Mouse (Mus musculus): ENCODE data around the gene Abcc9. TPM values are rescaled to one million over a fixed set of nuclear protein-coding genes. Genes with fewer than 3 reads are reported as not detected.

Abcc9 gene
- total and polyA plus RNA-seq, 3 experiments, result not detected

DNA sequence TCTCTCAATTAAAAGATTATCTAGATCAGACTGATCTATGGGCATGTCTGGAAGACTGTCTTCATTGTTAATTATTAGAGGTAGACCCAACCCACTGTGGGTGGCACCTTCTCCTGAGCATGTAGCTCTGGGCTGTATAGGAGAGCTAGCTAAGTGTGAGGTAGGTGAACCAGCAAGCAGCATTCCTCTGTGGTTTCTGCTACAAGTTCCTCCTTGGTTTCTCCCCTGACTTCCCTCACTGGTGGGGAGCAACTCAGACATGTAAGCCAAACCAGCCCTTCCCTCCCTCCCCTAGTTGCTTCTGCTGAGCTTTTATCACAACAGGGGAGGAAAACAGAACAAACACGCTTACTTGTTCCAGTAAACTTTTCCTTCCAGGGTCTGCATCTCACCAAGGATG lies 49.9 kb downstream of the Abcc9 start:
- no peaks in the 10 kb centered on the region for H3K36me3 ChIP-seq (replicated peaks in 1 of 2; ENCODE audit: control insufficient read depth in 1 of 2, insufficient read depth in 1 of 2, low read length in 1 of 2)
- in situ Hi-C loops (cut with MboI; ENCODE audit: low pct_ligation_motif_present, low pct_unique_long_range_greater_than_20kb, low sequenced_read_pairs) (no loop called here), dilution Hi-C loops (cut with MboI; ENCODE audit: extremely low pct_ligation_motif_present, extremely low pct_unique_long_range_greater_than_20kb, low sequenced_read_pairs) (no loop called here)
- H3K4me2 ChIP-seq (ENCODE audit: insufficient read depth, low read depth, poor library complexity, severe bottlenecking), result no peak overlapping the region
- H3K9me3 ChIP-seq (replicated peaks; ENCODE audit: low read length), result no peaks in the 10 kb centered on the region
- no peak overlapping the region for H3K27ac ChIP-seq (ENCODE audit: insufficient read depth, low read depth)
- no peaks in the 10 kb centered on the region for H3K79me2 ChIP-seq (replicated peaks; ENCODE audit: control insufficient read depth, extremely low read depth, insufficient read depth, poor library complexity, severe bottlenecking)
- DNase-seq (ENCODE audit: extremely low read depth), result no peak
- H3K4me1 ChIP-seq (ENCODE audit: control insufficient read depth in 1 of 2, insufficient read depth in 2 of 2), result no peaks in the 10 kb centered on the region
- TF ChIP-seq KAT2A (IDR thresholded peaks at IDR 0.05; ENCODE audit: insufficient replicate concordance, low read length) (no peak), ETS1 (conservative IDR thresholded peaks at IDR 0.05; ENCODE audit: low read depth, low read length) (no peak), POLR2A (IDR thresholded peaks at IDR 0.05; ENCODE audit: low read depth, low read length) (no peak), NELFE (IDR thresholded peaks at IDR 0.05; ENCODE audit: low read depth, low read length) (no peak), JUND (conservative IDR thresholded peaks at IDR 0.05; ENCODE audit: low read depth, low read length) (no peak)
- peaks cover 4% of the 10 kb centered on the region for H3K27me3 ChIP-seq (replicated peaks)
- H3K4me3 ChIP-seq (replicated peaks in 1 of 3; ENCODE audit: low read depth in 2 of 3, low read length in 2 of 3, poor library complexity in 1 of 3), result no peak overlapping the region
- no peak overlapping the region for H3K9ac ChIP-seq (ENCODE audit: insufficient read depth, low read depth)

DNA sequence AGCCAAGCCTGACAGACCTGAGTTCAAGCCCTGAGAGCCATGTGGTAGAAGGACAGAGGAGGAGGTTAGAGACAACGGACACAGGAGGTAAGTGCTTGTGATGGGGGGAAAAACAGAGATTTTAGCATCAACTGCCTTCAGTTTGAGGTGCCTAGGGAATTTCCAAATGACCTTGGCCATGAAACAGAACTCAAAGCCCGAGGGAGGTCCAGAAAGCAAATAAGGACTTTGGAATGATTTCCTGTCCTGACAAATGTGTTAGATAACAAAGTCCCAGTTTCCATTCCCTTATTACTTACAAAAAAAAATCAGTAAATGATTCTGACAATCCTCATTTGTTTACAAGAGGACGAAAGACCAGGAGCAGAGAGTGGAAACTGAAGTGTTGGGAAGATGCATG lies 52.8 kb downstream of the Abcc9 start:
- H3K27me3 ChIP-seq (replicated peaks), result peaks cover 5% of the 10 kb centered on the region
- H3K4me2 ChIP-seq (ENCODE audit: insufficient read depth, low read depth, poor library complexity, severe bottlenecking), result no peak overlapping the region
- no peaks in the 10 kb centered on the region for H3K36me3 ChIP-seq (replicated peaks in 1 of 2; ENCODE audit: control insufficient read depth in 1 of 2, insufficient read depth in 1 of 2, low read length in 1 of 2)
- dilution Hi-C loops (cut with MboI; ENCODE audit: extremely low pct_ligation_motif_present, extremely low pct_unique_long_range_greater_than_20kb, low sequenced_read_pairs), result no loop called here
- no peaks in the 10 kb centered on the region for H3K9me3 ChIP-seq (replicated peaks; ENCODE audit: low read length)
- no peak overlapping the region for H3K4me3 ChIP-seq (replicated peaks in 1 of 3; ENCODE audit: low read depth in 2 of 3, low read length in 2 of 3, poor library complexity in 1 of 3)
- no peak for DNase-seq (ENCODE audit: extremely low read depth)
- TF ChIP-seq IRF4 (IDR thresholded peaks at IDR 0.05; ENCODE audit: low read depth, low read length), result no peak
- TF ChIP-seq ZNF384 (IDR thresholded peaks at IDR 0.05; ENCODE audit: low read depth, low read length), result no peak
- no peak for TF ChIP-seq MYC (IDR thresholded peaks at IDR 0.05; ENCODE audit: low read depth, low read length)
- TF ChIP-seq ZKSCAN1 (IDR thresholded peaks at IDR 0.05; ENCODE audit: borderline replicate concordance, low read depth, low read length), result no peak
- TF ChIP-seq CHD1 (IDR thresholded peaks at IDR 0.05; ENCODE audit: low read depth, low read length), result no peak
- TF ChIP-seq JUND (conservative IDR thresholded peaks at IDR 0.05; ENCODE audit: low read depth, low read length), result no peak
- TF ChIP-seq BHLHE40 (IDR thresholded peaks at IDR 0.05; ENCODE audit: low read depth, low read length), result no peak
- TF ChIP-seq MAFK (IDR thresholded peaks at IDR 0.05; ENCODE audit: insufficient replicate concordance, low read length), result no peak
- no peak for TF ChIP-seq CHD2 (IDR thresholded peaks at IDR 0.05; ENCODE audit: low read length)
- TF ChIP-seq TCF12 (IDR thresholded peaks at IDR 0.05; ENCODE audit: low read depth, low read length), result no peak
- no peak for TF ChIP-seq PAX5 (IDR thresholded peaks at IDR 0.05; ENCODE audit: low read length)
- TF ChIP-seq TBP (conservative IDR thresholded peaks at IDR 0.05; ENCODE audit: low read depth, low read length), result no peak
- TF ChIP-seq ZMIZ1 (IDR thresholded peaks at IDR 0.05; ENCODE audit: low read depth, low read length), result no peak
- no peak for TF ChIP-seq NRF1 (IDR thresholded peaks at IDR 0.05; ENCODE audit: low read depth, low read length)
- no peak for TF ChIP-seq ETS1 (conservative IDR thresholded peaks at IDR 0.05; ENCODE audit: low read depth, low read length)
- no peak for TF ChIP-seq E2F4 (IDR thresholded peaks at IDR 0.05; ENCODE audit: insufficient replicate concordance, low read depth, low read length)
- no peak for TF ChIP-seq SIN3A (IDR thresholded peaks at IDR 0.05; ENCODE audit: low read length)
- no peak for TF ChIP-seq CTCF (conservative IDR thresholded peaks at IDR 0.05 in 1 of 2, IDR thresholded peaks at IDR 0.05 in 1 of 2; ENCODE audit: low read depth in 2 of 2, low read length in 2 of 2)
- in situ Hi-C loops (cut with MboI; ENCODE audit: low pct_ligation_motif_present, low pct_unique_long_range_greater_than_20kb, low sequenced_read_pairs), result no loop called here
- H3K79me2 ChIP-seq (replicated peaks; ENCODE audit: control insufficient read depth, extremely low read depth, insufficient read depth, poor library complexity, severe bottlenecking), result no peaks in the 10 kb centered on the region
- H3K9ac ChIP-seq (ENCODE audit: insufficient read depth, low read depth), result no peak overlapping the region
- H3K4me1 ChIP-seq (ENCODE audit: control insufficient read depth in 1 of 2, insufficient read depth in 2 of 2), result no peaks in the 10 kb centered on the region
- no peak overlapping the region for H3K27ac ChIP-seq (ENCODE audit: insufficient read depth, low read depth)
